Mouse (Mus musculus) cerebellum, adult 2 months (tissue): Measurements from ENCODE around the gene Arid5a. TPM values are rescaled to one million over a fixed set of nuclear protein-coding genes. Genes with fewer than 3 reads are reported as not detected.
A peak's percentile ranks its signal among the peaks of the same experiment; 100 is the strongest.

Experiments
- DNase-seq, 2 experiments: peaks; one replicate each; pipeline ENCODE4 v3.0.0; 2021
- H3K27ac ChIP-seq: fragments of 200-500 bp; 2 replicates; pipeline ENCODE4 v1.5.1; 2012; ENCODE audit warnings: low read length, control low read depth, inconsistent platforms; ENCODE audit not compliant: insufficient read depth
- H3K27me3 ChIP-seq: fragments of 200-500 bp; 2 replicates; pipeline ENCODE4 v1.6.1; 2012; ENCODE audit warnings: inconsistent platforms, mild to moderate bottlenecking, low read length, moderate library complexity; ENCODE audit not compliant: control insufficient read depth, insufficient read depth
- H3K4me1 ChIP-seq: fragments of 200-500 bp; 2 replicates; pipeline ENCODE4 v1.6.1; 2011; ENCODE audit warnings: low read length; ENCODE audit not compliant: control insufficient read depth, insufficient read depth
- H3K4me3 ChIP-seq: fragments of 200-500 bp; replicated peaks from 2 replicates; pipeline ENCODE3; 2011; ENCODE audit warnings: mild to moderate bottlenecking, low read depth, low read length, control low read depth; ENCODE audit not compliant: insufficient read depth
- CTCF ChIP-seq: fragments of 200-500 bp; IDR thresholded peaks from 2 replicates; pipeline ENCODE4 v1.5.1; 2011; ENCODE audit warnings: low read depth, mild to moderate bottlenecking, control low read depth, low read length, moderate library complexity, borderline replicate concordance; ENCODE audit not compliant: insufficient read depth
- POLR2A ChIP-seq: fragments of 200-500 bp; IDR thresholded peaks from 2 replicates; pipeline ENCODE4 v1.6.1; 2011; ENCODE audit warnings: low read length, control low read depth, borderline replicate concordance; ENCODE audit not compliant: insufficient read depth
- WGBS: fragments of 180-500 bp; shearing (Covaris S2); methylation state at CpG from one replicate; pipeline ENCODE4 v1.1.7; 2018; 5-methylcytosine and 5-hydroxymethylcytosine counted together
- polyA plus RNA-seq: library from polyadenylated mRNA; depleted of rRNA; stranded (reverse); fragments of >200 nt; gene quantifications from 2 replicates; pipeline ENCODE4 v1.2.3, GENCODE M21; 2012

The Arid5a gene
- polyA plus RNA-seq, 1 experiment: 10.7 TPM

DNA sequence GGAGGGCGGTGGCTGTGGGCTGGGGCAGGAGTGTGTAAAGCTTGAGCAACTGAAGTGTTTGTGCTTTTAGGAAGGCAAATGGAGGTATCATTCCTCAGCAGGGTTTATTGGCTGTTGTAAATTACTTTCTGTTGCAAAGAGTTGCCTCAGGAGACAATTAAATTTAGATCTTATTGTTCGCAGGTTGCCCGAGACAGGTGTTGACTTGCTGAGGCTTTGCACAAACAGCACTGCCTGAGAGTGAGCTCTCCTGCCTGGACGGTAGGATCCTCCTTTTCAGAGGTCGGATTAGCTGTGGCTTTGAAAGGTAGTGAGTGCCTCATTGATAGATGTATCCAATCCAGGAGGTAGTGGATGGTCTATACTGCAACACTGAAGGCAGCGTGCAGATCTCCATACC is 1.4 kb upstream of the Arid5a start:
- H3K27ac ChIP-seq: no peak overlapping the region
- H3K4me3 ChIP-seq: no peak overlapping the region
- 88% methylated on average over 6 of the region's 6 CpGs for WGBS
- H3K4me1 ChIP-seq: 0 out of 2 replicates have a peak, but pooled peaks cover 2% of the 10 kb centered on the region
- no peaks in the 10 kb centered on the region for H3K27me3 ChIP-seq
- TF ChIP-seq POLR2A (no peak), CTCF (no peak)
- DNase-seq: peak in 1 of 2 experiments; percentile 9

DNA sequence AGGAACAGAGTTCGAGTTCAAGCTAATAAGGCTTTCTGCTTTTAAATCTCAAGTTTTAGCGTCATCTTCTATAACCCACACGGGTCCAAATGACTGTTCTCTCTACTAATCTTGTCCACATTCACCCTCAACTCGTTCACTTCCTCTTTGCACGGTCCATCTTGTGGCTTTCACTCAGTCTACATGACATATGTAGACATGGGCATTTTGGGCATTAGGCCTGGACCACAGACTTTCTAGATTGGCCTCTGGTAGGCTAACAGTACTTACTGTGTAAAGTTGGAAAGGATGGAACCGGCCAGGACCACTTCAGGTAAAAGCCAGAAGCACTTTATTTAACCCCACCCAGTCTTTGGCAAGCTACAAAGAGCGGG is 425 bp upstream of the Arid5a start:
- H3K4me3 ChIP-seq: no peak overlapping the region
- WGBS: 66% methylated on average over 7 of the region's 7 CpGs
- TF ChIP-seq POLR2A (no peak), CTCF (no peak)
- no peaks in the 10 kb centered on the region for H3K27me3 ChIP-seq
- H3K27ac ChIP-seq: no peak overlapping the region
- H3K4me1 ChIP-seq: 0 out of 2 replicates have a peak, but pooled peaks cover 2% of the 10 kb centered on the region
- no peak for DNase-seq

DNA sequence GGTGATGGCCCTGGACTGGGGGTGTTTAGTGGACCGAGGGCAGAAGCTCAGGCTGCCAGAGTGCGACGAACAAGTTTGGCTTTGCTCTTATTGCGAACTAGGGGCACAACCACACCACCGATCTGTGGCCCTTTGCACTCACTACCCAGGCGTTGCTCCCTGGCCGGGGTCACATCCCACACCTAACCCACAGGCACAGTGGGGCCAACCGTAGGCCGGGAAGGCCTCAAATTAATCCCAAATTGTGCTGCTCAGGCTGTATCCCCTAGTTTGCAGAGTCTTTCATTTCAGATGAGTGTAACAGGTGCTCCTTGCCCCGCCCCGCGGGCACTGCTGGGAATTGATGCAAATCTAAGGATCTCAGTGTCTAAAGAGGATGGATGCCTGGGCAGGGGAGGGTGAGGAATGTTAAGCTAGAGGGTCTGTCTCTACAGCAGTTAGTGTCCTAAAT is 943 bp downstream of the Arid5a start:
- peak in 1 of 2 experiments; percentile 40 for DNase-seq
- Histone ChIP-seq H3K27ac (no peak overlapping the region), H3K27me3 (no peaks in the 10 kb centered on the region), H3K4me3 (peak overlapping the region; percentile 84), H3K4me1 (0 out of 2 replicates have a peak, but pooled peaks cover 2% of the 10 kb centered on the region)
- WGBS: 29% methylated on average over 12 of the region's 12 CpGs
- TF ChIP-seq CTCF (no peak), POLR2A (no peak)

DNA sequence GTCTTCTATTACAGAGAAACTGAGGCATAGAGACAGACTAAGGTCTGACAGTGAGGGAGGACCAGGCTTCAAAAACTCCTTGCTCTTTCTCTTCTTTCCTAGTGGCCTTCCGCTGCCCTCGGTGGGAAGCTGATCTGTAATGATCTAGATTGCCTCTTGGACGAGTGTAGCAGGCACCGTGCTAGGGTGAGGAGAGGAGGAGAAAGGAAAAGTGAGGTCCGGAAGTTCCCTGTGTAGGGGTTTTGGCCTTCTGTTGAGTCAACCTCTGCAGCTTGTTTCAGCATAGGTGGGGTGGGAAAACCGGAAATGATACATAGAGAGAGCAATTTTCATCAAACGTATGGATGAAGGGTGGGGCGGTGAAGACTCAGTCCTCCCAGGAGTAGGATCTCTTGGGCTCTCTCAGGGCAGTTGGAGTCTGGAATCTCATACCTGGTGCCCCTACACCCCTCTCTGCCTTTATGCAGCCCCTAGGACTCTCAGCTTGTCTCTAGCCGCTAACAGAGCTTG is 1.5 kb downstream of the Arid5a start:
- whole genome bisulfite sequencing: 80% methylated on average over 9 of the region's 9 CpGs
- H3K4me3 ChIP-seq: peak overlapping the region; percentile 15
- no peak overlapping the region for H3K27ac ChIP-seq
- TF ChIP-seq POLR2A (no peak), CTCF (no peak)
- H3K27me3 ChIP-seq: no peaks in the 10 kb centered on the region
- peak in 1 of 2 experiments; percentile 13 for DNase-seq
- 0 out of 2 replicates have a peak, but pooled peaks cover 2% of the 10 kb centered on the region for H3K4me1 ChIP-seq

DNA sequence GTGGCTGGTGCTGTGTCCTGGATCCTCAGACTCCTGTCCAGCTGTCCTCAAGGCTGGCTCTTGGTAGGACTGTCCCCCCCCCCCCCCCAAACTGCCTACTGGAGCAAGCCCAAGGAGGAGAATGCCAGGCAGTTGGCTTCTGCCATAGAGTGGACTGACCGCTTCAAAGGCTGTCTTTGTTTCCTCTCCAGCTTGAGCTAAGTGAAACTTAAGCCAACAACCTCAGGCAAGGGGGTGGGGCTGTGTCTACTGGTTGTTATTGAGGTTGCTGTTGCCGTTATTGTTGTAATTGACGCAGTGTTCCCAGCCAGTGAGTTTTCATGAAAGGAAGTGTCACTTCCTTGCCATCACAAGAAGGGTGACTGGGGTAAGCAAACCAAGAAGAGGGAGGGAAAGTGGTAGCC is 2.0 kb downstream of the Arid5a start:
- Histone ChIP-seq H3K27me3 (no peaks in the 10 kb centered on the region), H3K4me3 (no peak overlapping the region), H3K27ac (no peak overlapping the region), H3K4me1 (0 out of 2 replicates have a peak, but pooled peaks cover 2% of the 10 kb centered on the region)
- no peak for TF ChIP-seq POLR2A
- no peak for TF ChIP-seq CTCF
- peak; percentile 28 to 62 for DNase-seq
- 66% methylated on average over 3 of the region's 3 CpGs for whole genome bisulfite sequencing

DNA sequence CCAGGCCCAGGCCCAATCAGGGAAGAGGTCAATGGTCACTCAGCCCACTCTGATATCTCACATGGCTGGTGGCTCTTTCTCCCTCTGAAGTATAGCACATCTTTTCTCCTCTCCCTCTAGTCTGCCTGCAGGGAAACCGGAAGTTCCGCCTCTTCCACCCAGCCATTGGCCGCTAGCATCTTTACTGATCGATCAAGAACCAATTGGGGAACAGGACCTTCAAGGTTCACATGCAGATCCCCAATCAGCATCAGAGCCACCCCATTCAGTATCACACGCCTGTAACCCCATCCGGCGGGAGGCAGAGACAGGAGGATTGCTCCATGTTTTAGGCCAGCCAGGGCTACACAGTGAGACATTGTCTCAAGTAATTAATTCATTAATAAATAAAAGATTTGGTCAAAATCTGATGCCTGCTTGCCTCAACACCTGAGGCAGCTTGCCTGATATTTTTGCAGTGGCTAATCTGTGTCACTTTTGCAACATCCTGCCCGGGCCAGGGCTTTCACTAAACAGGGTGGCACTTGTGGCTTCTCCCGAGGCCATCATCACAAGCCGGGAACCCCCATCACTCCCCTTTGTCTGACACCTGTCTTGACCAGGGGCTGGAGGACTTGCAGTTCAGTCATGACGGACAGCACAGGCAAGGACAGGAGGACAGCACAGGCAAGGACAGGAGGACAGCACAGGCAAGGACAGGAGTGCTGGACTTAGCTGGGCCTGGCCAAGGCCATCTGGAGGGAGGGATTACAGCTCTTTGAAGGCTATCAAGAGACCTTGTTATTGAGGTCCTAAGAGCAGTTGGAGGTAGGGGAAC is 7.6 kb downstream of the Arid5a start:
- no peak overlapping the region for H3K4me3 ChIP-seq
- no peak for TF ChIP-seq POLR2A
- TF ChIP-seq CTCF: no peak
- DNase-seq: no peak
- H3K27me3 ChIP-seq: no peaks in the 10 kb centered on the region
- peaks cover 4% of the 10 kb centered on the region; the same call in 1 of the 2 replicates for H3K4me1 ChIP-seq
- 92% methylated on average over 11 of the region's 11 CpGs for WGBS
- H3K27ac ChIP-seq: no peak overlapping the region

DNA sequence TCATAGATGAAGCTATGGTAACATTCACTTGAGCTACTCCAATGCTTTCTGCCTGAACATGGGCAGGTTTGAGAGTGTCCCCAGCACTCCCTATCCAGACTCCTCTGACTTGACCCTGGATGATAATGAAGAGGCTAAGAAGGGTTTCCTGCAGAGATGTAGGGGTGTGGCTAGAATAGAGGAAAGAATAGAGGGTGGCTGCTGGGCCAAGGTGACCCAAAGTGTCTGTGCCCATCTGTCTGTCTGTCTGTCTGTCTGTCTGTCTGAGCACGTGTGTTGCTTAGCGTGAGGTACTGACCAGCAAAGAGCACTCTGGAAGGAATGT is 8.2 kb downstream of the Arid5a start:
- Histone ChIP-seq H3K4me1 (peaks cover 9% of the 10 kb centered on the region), H3K27ac (no peak overlapping the region), H3K27me3 (no peaks in the 10 kb centered on the region), H3K4me3 (no peak overlapping the region)
- DNase-seq: no peak
- 98% methylated on average over 2 of the region's 2 CpGs for WGBS
- no peak for TF ChIP-seq CTCF
- no peak for TF ChIP-seq POLR2A

DNA sequence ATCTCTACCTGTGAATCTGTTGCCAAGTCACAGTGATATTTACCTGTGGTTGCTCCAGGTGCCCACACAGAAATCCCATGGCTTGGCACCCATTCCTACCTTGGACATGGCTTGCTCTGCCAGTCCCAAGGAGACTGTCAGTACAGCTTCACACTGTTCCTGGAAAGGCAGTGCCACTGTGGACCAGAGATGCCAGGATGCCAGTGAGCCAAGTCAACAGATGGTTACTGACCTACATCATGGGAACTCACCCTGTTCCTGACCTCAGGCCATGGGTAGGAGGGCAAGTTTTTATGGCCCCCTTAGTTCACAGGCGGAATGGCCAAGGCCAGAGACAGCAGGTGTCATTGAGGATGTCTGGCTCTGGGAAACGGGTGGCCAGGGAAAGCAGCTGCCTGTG is 13.6 kb downstream of the Arid5a start:
- H3K27ac ChIP-seq: no peak overlapping the region
- peak; percentile 57 to 75 for DNase-seq
- 8% methylated on average over 2 of the region's 2 CpGs for WGBS
- TF ChIP-seq POLR2A: no peak
- no peak for TF ChIP-seq CTCF
- no peaks in the 10 kb centered on the region for H3K27me3 ChIP-seq
- peaks cover 19% of the 10 kb centered on the region for H3K4me1 ChIP-seq
- H3K4me3 ChIP-seq: no peak overlapping the region
